Comparison of ENCODE assay signal across 8 mouse cellular contexts in the genomic region with DNA sequence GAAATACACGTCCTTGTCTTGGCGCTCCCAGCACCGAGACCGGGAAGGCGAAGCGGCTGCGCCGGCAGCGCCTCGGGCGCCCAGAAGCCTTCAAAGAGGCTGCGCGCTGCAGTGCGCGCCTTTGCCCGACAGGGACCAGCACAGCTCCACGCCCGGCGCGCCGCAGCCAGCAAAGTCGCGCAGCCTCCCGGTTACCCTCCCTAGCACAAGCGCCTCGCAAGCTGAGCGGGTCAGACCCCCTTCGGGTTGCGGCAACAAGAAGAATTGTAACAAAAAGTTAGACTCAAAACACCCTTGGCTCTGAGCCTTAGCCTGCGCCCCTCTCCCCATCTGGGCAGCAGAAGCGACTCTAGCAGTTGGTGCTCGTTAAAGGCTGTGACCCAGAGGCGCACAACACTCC. TPM values are rescaled to one million over a fixed set of nuclear protein-coding genes. Genes with fewer than 3 reads are reported as not detected.
DNase-seq lines count a peak whose midpoint lies in the region; ATAC-seq and TF ChIP-seq lines count a peak whose summit lies in the region.

No protein-coding gene starts in this region.

- peak overlapping the region; percentile 75 for H3K4me2 ChIP-seq in forebrain, embryonic 16.5 days (ENCODE audit: low read length)

- H3K4me3 ChIP-seq in E14TG2a.4 (replicated peaks; ENCODE audit: low read length) = peak overlapping the region; percentile 87
- H3K4me3 ChIP-seq in forebrain, embryonic 16.5 days (replicated peaks; ENCODE audit: low read length) = peak overlapping the region; percentile 43

- H3K27ac ChIP-seq in forebrain, embryonic 16.5 days (ENCODE audit: low read length) = no peak overlapping the region

- H3K9ac ChIP-seq in forebrain, embryonic 16.5 days (replicated peaks; ENCODE audit: low read depth, low read length) = peak overlapping the region; percentile 39

- peaks cover 75% of the 10 kb centered on the region for H3K27me3 ChIP-seq in E14TG2a.4 (ENCODE audit: insufficient read depth, low read length)
- peaks cover 70% of the 10 kb centered on the region for H3K27me3 ChIP-seq in forebrain, embryonic 16.5 days (replicated peaks; ENCODE audit: control insufficient read depth, insufficient read depth, low read length)

- peaks cover 75% of the 10 kb centered on the region for H3K4me1 ChIP-seq in E14TG2a.4 (replicated peaks; ENCODE audit: low read depth, low read length)
- peaks cover 53% of the 10 kb centered on the region for H3K4me1 ChIP-seq in forebrain, embryonic 16.5 days (replicated peaks; ENCODE audit: control insufficient read depth, insufficient read depth, low read length)

- intact Hi-C loops in heart, postnatal 36 days (cut with DNase I) = loop anchor here (5.0 kb wide), 2 partner anchors 157 to 977 kb away; partner anchors contain the start of gene Cox10

- H3K36me3 ChIP-seq in E14TG2a.4 (ENCODE audit: insufficient read depth, low read length) = no peaks in the 10 kb centered on the region
- H3K36me3 ChIP-seq in forebrain, embryonic 16.5 days (ENCODE audit: control insufficient read depth, insufficient read depth) = no peaks in the 10 kb centered on the region

- peak; percentile 77 for ATAC-seq in forebrain, embryonic 16.5 days

- WGBS in forebrain, embryonic 16.5 days = under 1% methylated on average over 33 of the region's 33 CpGs

- no peaks in the 10 kb centered on the region for H3K9me3 ChIP-seq in E14TG2a.4 (ENCODE audit: low read length)
- no peaks in the 10 kb centered on the region for H3K9me3 ChIP-seq in forebrain, embryonic 16.5 days (ENCODE audit: control insufficient read depth, low read length)

- no peak for TF ChIP-seq CTCF in E14TG2a.4 (conservative IDR thresholded peaks at IDR 0.05; ENCODE audit: low read length)

- peak; percentile 56 for DNase-seq in c-Kit-positive CD71-negative TER-119-negative erythroid progenitor cells, embryonic 14.5 days (ENCODE audit: low read depth)
- peak; percentile 74 to 75 for DNase-seq in heart, postnatal 36 days
- peak; percentile 71 to 85 for DNase-seq in layer of hippocampus, postnatal 10 days (ENCODE audit: low spot score in 2 of 2)
- peak; percentile 87 for DNase-seq in lung, postnatal 10 days
- DNase-seq in ovary, postnatal 36 days (ENCODE audit: low spot score) = peak; percentile 79
- DNase-seq in thymus, postnatal 0 days (ENCODE audit: low spot score) = peak; percentile 81

RNA-seq across cellular contexts. Expression of gene Hs3st3b1, which starts 1.6 kb away (rescaled TPM):
- 3.9 and 4.5 TPM in 2 replicates for polyA plus RNA-seq in forebrain, embryonic 16.5 days (2015; fragmentation: Nextera tagmentation; extraction: Ambion mirVana)
- total RNA-seq in heart, postnatal 36 days (2021) = 1 to 10 TPM in 1 of 2 experiments, under 1 TPM in 1; 0.89 to 1.1 TPM
- under 1 TPM; 0.39 to 0.74 TPM for total RNA-seq in layer of hippocampus, postnatal 10 days (2021)
- polyA plus RNA-seq in thymus, postnatal 0 days (2015; fragmentation: Nextera tagmentation; extraction: Ambion mirVana) = 2.0 and 2.2 TPM in 2 replicates
